Mouse (Mus musculus): Measurements from ENCODE around the gene Hyal1.
"Not testable (repeated sequence)": the region's sequence is repeated elsewhere in the genome, so short reads cannot be mapped to it uniquely, and the experiment has no call there.

The Hyal1 gene

GRCm38 (mm10) chr9:107550491-107551116 lies 26.1 kb upstream of the Hyal1 start:
- in situ Hi-C loops (cut with MboI) = no loop called here

- in situ Hi-C loops (cut with MboI) = no loop called here
Measured at GRCm38 (mm10) chr9:107551117-107551889, 25.4 kb upstream of the Hyal1 start, which contains the start of gene Rassf1. Rassf1 (plus strand) TSS chr9:107551555.

DNA sequence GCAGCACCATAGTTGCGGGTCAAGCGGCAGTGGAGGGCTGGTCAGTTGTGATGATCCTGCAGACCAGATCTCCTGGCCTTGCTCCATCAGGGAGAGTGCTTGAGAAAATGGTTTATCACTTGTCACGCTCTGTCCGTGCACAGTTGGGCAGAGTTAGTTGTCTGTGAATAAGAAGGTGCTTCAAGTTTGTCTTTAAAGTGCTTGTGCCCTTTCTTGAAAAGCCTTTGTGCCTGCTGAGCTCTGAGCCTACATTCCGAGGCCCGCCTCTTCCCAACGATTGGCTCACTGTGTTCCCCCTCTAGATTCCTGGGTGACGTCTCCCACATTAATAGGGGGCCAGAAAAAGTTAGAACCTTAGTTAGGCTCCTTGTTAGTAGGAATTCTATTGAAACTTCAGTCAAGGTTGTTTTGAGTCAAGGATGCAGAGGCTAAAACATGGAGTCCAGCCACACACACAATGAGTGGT lies 24.8 kb upstream of the Hyal1 start:
- in situ Hi-C loops (cut with MboI) = no loop called here

DNA sequence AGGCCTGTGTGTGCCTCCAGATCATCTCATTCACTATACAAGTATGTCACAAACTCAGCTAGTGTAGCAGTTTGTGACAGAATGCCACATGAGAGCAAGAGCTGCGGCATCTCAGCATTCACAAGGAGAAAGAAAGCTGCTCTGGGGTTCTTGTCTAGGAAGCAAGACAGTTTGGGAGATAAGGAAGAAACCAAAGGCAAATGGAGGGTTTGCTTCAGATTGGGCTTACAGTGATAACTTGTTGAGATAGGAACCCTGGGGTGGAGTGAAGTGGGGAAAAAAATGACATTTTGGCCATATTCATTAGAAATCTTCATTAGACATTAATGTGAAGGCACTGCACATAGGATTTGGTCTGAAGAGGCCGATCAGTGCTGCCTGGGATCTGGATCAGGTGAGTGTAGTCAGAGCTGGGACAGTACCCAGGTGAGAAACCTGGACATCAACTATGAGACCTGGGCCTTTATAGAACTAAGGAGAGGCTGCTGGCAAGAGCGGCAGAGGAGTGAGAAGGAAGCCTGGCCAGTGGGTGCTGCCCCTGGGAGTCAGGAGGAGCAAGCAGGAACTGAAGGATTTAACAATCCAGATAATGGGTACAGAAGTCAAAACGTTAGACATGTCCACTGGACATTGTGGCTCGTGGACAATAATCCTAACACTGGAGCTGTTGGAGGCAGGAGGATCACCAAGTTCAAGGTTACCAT lies 23.9 kb upstream of the Hyal1 start:
- in situ Hi-C loops (cut with MboI) = no loop called here

DNA sequence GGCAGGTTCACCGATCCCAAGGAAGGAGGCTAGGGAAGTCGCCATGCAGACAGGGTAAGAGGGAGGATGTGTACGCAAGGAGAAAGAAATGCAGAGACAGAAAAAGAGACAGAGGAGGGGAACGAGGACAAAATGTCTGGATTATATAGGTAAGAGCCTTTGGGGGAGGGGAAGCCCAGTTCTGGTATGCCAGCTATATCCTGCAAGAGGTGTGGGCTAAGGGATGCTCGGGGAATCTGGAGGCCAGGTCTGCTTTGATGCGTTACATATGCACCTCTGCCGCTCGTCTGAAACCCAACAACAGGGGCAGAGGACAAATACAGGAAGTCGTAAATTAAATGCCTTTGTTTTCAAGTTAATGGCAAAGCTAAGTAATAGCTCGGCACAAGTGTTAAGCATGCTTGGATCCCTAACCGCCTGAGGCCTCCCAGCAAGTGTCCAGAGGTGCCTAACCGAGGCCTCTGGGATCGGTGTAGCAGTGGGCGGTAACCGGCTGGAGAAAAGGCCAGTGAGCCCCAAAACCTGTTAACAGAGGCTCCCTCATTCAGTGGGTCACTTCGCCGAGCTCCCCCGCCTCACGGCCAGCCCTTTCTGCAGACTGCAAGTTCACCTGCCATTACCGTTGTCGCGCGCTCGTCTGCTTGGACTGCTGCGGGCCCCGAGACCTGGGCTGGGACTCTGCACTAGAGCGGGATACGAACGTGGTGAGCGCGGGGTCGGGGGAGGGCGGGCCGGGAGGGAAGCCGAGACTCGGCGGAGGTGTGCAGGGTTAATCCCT lies 23.0 kb upstream of the Hyal1 start:
- in situ Hi-C loops (cut with MboI) = no loop called here

- in situ Hi-C loops (cut with MboI) = no loop called here
Measured at GRCm38 (mm10) chr9:107554319-107554825, 22.4 kb upstream of the Hyal1 start.

GRCm38 (mm10) chr9:107555031-107555457 lies 21.7 kb upstream of the Hyal1 start:
- in situ Hi-C loops (cut with MboI) = no loop called here

GRCm38 (mm10) chr9:107555701-107556100 lies 21.0 kb upstream of the Hyal1 start:
- in situ Hi-C loops (cut with MboI) = no loop called here

DNA sequence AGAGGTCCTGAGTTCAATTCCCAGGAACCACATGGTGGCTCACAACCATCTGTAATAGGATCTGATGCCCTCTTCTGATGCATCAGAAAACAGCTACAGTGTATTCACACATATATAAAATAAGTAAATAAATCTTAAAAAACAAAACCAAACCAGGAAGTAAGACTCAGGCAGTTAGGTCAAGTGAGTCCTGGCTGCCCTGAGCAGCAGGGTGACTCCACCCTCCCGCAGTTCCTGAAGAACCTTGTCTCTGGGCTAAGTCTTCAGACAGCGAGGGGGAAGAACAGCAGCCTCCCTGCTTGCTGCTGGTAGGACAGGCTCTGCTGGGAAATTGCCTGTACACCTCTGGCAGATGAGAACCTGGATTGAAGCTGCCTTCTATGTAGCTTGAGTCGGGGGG lies 20.4 kb upstream of the Hyal1 start:
- in situ Hi-C loops (cut with MboI) = no loop called here

- in situ Hi-C loops (cut with MboI) = no loop called here
Measured at GRCm38 (mm10) chr9:107563029-107563581, 13.6 kb upstream of the Hyal1 start, which contains the start of gene Tusc2. Tusc2 (plus strand) TSS chr9:107563255.

DNA sequence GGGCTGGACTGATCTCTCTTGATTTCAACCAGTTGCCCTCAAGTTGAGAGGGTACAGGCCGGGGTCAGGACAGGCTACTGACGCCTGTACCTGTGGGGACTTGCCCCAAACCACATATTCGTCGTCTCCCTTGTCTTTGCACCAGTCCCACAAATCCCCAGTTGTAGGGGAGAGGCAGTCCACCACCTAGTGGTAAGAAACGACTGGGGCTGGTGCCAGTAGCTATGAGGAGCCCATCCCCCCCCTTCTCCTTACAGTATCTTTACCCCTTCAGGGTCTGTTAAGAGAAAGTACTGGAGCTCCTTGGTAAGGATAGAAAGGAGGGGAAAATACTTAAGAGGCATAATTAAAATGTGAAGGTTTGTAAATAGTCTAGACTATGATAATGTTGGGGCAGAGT lies 11.2 kb upstream of the Hyal1 start:
- in situ Hi-C loops (cut with MboI) = not testable (repeated sequence)

- in situ Hi-C loops (cut with MboI) = no loop called here
Measured at GRCm38 (mm10) chr9:107566041-107566709, 10.6 kb upstream of the Hyal1 start.

- in situ Hi-C loops (cut with MboI) = no loop called here
Measured at GRCm38 (mm10) chr9:107566855-107567254, 9.9 kb upstream of the Hyal1 start.

DNA sequence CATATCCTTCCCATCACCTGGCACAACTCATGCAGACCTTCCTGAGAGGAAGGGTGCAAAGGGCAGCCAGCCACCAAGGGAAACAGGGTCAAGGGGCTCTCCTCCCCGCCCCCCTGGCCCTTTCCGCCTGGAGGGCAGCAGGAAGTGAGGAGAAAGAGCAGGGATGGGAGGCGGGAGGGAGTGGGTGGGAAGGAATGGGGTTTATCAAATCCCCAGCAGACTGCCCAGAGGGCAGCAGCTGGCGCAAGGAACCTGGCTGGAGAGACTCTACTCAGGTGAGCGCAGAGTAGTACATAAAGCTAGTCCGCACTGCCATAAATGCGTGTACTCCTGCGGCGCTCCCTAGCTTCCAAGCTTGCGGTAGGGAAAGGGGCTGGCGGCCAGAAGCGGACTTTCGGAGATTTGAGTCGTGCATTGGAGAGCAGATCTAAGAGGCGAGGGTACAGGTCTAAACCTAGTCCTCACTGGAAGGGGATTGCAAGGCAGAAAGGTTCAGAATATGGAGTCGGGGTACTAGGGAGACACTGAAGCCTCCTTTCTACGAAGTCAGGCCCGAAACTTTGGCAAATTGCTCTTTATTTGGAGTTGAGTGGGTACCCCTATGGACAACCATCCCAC lies 8.9 kb upstream of the Hyal1 start, which contains the start of gene Hyal2:
Gene Hyal2, plus strand, starts transcription at position 244 of the 618 bp plus-strand sequence.
- in situ Hi-C loops (cut with MboI) = no loop called here

- in situ Hi-C loops (cut with MboI) = no loop called here
Measured at GRCm38 (mm10) chr9:107568331-107569261, 8.1 kb upstream of the Hyal1 start.

DNA sequence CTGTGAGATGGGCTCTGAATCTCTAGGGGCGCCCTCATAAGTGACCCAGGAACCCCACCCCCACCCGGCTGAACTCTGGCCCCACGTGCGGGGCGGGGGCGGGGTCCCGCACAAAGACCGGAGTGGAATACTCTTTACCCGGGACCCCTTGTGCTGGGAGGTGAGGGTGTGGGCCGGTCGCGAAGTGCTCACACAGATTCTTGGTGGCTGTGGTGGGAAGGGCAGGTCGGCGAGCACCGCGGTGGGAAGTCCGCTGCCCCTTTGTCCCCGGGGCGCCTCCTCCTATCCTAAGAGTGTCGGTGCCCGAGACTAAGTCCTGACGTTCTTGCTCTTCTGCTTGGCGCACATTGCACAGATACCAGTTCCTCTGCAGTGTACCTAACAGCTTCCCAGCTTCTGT lies 7.5 kb upstream of the Hyal1 start:
- in situ Hi-C loops (cut with MboI) = no loop called here

- in situ Hi-C loops (cut with MboI) = no loop called here
Measured at GRCm38 (mm10) chr9:107570016-107570415, 6.7 kb upstream of the Hyal1 start.

- in situ Hi-C loops (cut with MboI) = no loop called here
Measured at GRCm38 (mm10) chr9:107570845-107571244, 5.9 kb upstream of the Hyal1 start.
